In the genomic region with DNA sequence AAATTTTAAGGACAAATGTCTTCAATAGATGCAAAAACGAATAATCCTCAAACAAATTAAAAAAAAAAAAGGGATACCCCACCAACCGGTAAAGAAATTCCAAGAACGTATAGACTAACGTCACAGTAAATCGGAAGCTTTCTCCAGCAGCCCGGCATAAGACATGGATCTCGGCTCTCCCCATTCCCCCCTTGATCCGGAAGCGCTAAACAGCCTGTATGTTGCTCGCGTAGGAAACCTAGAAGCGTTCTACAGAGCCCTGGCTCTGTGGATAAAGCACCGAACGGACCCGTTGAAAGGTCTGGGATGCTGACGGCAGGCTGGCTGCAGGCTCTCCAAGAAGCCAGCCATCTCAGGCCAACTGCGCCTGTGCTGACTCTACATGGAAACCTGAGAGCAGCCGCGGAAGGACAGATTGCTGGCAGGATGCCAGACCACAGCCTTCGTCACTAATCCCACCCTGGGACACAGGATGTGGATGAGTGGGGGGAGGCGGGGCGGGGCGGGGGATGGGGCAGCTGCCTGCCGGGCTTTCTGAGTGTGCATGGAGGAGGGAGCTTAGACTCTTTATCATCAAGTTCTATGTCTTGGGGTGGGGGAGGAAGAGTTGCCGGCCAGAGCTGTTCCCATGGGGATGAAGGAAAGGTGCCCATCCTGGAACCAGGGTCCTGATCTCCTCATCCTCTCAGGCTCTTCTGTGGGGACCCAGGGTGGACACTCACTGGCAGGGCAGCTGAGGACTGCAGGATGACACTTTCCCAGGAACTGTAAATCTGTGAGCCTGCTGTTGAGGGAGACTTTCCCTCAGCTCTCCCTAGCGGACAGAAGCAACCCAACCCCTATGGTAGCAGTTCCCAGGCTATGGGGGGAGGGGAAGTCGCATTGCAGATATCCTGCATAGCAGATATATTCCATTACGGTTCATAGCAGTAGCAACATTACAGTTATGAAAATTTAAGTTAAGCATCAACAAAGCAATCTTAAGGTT, we compare ENCODE assay signal across 8 mouse cellular contexts. TPM values are rescaled to one million over a fixed set of nuclear protein-coding genes. Genes with fewer than 3 reads are reported as not detected.
DNase-seq lines count a peak whose midpoint lies in the region; ATAC-seq and TF ChIP-seq lines count a peak whose summit lies in the region.

No protein-coding gene starts in this region.

- H3K9me3 ChIP-seq in heart, embryonic 14.5 days (ENCODE audit: control insufficient read depth, low read length), result no peaks in the 10 kb centered on the region
- H3K9me3 ChIP-seq in kidney, embryonic 16.5 days (ENCODE audit: low read length), result no peaks in the 10 kb centered on the region

- no peak for TF ChIP-seq CTCF in olfactory bulb, adult 2 months (IDR thresholded peaks at IDR 0.05; ENCODE audit: insufficient read depth, low read depth, low read length)

- no peaks in the 10 kb centered on the region for H3K27me3 ChIP-seq in heart, embryonic 14.5 days (ENCODE audit: control insufficient read depth, insufficient read depth, low read length)
- H3K27me3 ChIP-seq in kidney, embryonic 16.5 days (ENCODE audit: insufficient read depth, low read length), result no peaks in the 10 kb centered on the region

- WGBS in heart, embryonic 14.5 days, result 2% methylated on average over 28 of the region's 28 CpGs
- 2% methylated on average over 28 of the region's 28 CpGs for WGBS in kidney, embryonic 16.5 days
- WGBS in olfactory bulb, adult 2 months, result 7% methylated on average over 28 of the region's 28 CpGs

- H3K27ac ChIP-seq in heart, embryonic 14.5 days (replicated peaks in 1 of 2; ENCODE audit: control insufficient read depth in 1 of 2, insufficient read depth in 1 of 2, low read depth in 2 of 2, low read length in 2 of 2), result peak overlapping the region; percentile 89
- H3K27ac ChIP-seq in kidney, embryonic 16.5 days (ENCODE audit: low read length), result peak overlapping the region; percentile 92
- peak overlapping the region; percentile 75 for H3K27ac ChIP-seq in olfactory bulb, adult 2 months (ENCODE audit: insufficient read depth, low read depth, low read length)

- H3K36me3 ChIP-seq in heart, embryonic 14.5 days (ENCODE audit: control insufficient read depth, insufficient read depth, low read length), result no peaks in the 10 kb centered on the region
- no peaks in the 10 kb centered on the region for H3K36me3 ChIP-seq in kidney, embryonic 16.5 days (ENCODE audit: insufficient read depth, low read length)

- no peak for TF ChIP-seq POLR2A in olfactory bulb, adult 2 months (IDR thresholded peaks at IDR 0.05; ENCODE audit: insufficient read depth, low read depth, low read length)

- peak overlapping the region; percentile 66 for H3K4me2 ChIP-seq in heart, embryonic 14.5 days (ENCODE audit: low read length)
- H3K4me2 ChIP-seq in kidney, embryonic 16.5 days (replicated peaks; ENCODE audit: low read depth, low read length), result peak overlapping the region; percentile 58

- H3K4me3 ChIP-seq in heart, embryonic 14.5 days (ENCODE audit: control insufficient read depth in 1 of 2, insufficient read depth in 1 of 2, low read depth in 1 of 2, low read length in 2 of 2), result peak overlapping the region; percentile 35 to 48
- peak overlapping the region; percentile 44 for H3K4me3 ChIP-seq in kidney, embryonic 16.5 days (ENCODE audit: low read length)
- H3K4me3 ChIP-seq in olfactory bulb, adult 2 months (ENCODE audit: insufficient read depth, low read depth, low read length), result peak overlapping the region; percentile 52

- ATAC-seq in heart, embryonic 14.5 days (ENCODE audit: insufficient number of reproducible peaks, insufficient read depth, low FRiP score, low read depth), result peak; percentile 87
- ATAC-seq in kidney, embryonic 16.5 days (ENCODE audit: low FRiP score, low TSS enrichment), result peak; percentile 93

- peak; percentile 39 to 46 for DNase-seq in B cell, adult 2 months
- peak; percentile 91 for DNase-seq in ZHBTc4 (ENCODE audit: low read depth, low spot score)
- DNase-seq in fibroblast of lung, adult 2 months (ENCODE audit: low read depth), result peak; percentile 95
- DNase-seq in lung, adult 18-20 months, result peak; percentile 71 to 83
- peak; percentile 56 to 74 for DNase-seq in thymus, postnatal 36 days

- H3K9ac ChIP-seq in heart, embryonic 14.5 days (ENCODE audit: low read length), result peak overlapping the region; percentile 61
- H3K9ac ChIP-seq in kidney, embryonic 16.5 days (replicated peaks; ENCODE audit: low read length), result peak overlapping the region; percentile 64

- H3K4me1 ChIP-seq in heart, embryonic 14.5 days (ENCODE audit: control insufficient read depth in 2 of 2, insufficient read depth in 2 of 2, low read length in 2 of 2), result peaks cover 9 to 12% of the 10 kb centered on the region in 2 experiments
- H3K4me1 ChIP-seq in kidney, embryonic 16.5 days (ENCODE audit: insufficient read depth, low read length), result peaks cover 12% of the 10 kb centered on the region
- H3K4me1 ChIP-seq in olfactory bulb, adult 2 months (ENCODE audit: control insufficient read depth, insufficient read depth, low read length), result peaks cover 13% of the 10 kb centered on the region

RNA-seq across cellular contexts. Expression of a gene that starts 15.1 kb away (rescaled TPM):
- 11.2 and 15.1 TPM in 2 replicates for polyA plus RNA-seq in heart, embryonic 14.5 days (2014; fragmentation: Nextera tagmentation; extraction: Ambion mirVana)
- 43.4 and 44.1 TPM in 2 replicates for polyA plus RNA-seq in kidney, embryonic 16.5 days (2015; fragmentation: Nextera tagmentation; extraction: Ambion mirVana)
- not detected in 2 replicates for polyA plus RNA-seq in olfactory bulb, adult 2 months (2012; ENCODE audit: insufficient read depth, insufficient read length, low replicate concordance, missing spikeins)

Comparison
In these comparisons a context has a peak if more than half of its experiments do, and no peak if none do; other contexts are left out.
1. Peak in every context shown above with its lines: DNase-seq, ATAC-seq, H3K4me3 ChIP-seq and H3K27ac ChIP-seq.
2. DNase-seq: peak in every context shown above with its lines; median percentile 95 in fibroblast of lung, adult 2 months; 91 in ZHBTc4; 77 in lung, adult 18-20 months; 65 in thymus, postnatal 36 days; 42 in B cell, adult 2 months.
3. RNA of a gene that starts 15.1 kb away (polyA plus RNA-seq): 43.4 to 44.1 TPM in kidney, embryonic 16.5 days and 11.2 to 15.1 TPM in heart, embryonic 14.5 days; not detected in olfactory bulb, adult 2 months; every median in the first group is over 10 times any median in the second.